Mouse (Mus musculus) hematopoietic stem cell, adult 5-6 weeks (primary cell): ENCODE results near the gene Epor. TPM values are rescaled to one million over a fixed set of nuclear protein-coding genes. Genes with fewer than 3 reads are reported as not detected.

Source experiments
- ATAC-seq, 2 experiments: fragments of 125-278 bp in 1 of 2; replicated peaks in 1 of 2; 2 replicates each; pipeline ENCODE4 v1.8.0; 2016 to 2017; ENCODE audit warnings: inconsistent platforms in 2 of 2, mild to moderate bottlenecking in 2 of 2, moderate number of reproducible peaks in 2 of 2, low read depth in 1 of 2, moderate TSS enrichment in 1 of 2; ENCODE audit not compliant: low FRiP score in 2 of 2, poor library complexity in 2 of 2, severe bottlenecking in 2 of 2, insufficient read depth in 1 of 2, low TSS enrichment in 1 of 2
- total RNA-seq: library from RNA; stranded (forward); fragments of 172-1452, 232-1000 nt; gene quantifications from 2 replicates; pipeline ENCODE4 v1.2.3, GENCODE M21; 2017

Gene Epor
- total RNA-seq, 1 experiment from 2014 or later = 9.2 TPM

- no peak for ATAC-seq
These were observed 14.5 kb downstream of the Epor start for GRCm38 (mm10) chr9:21948790-21949189.

GRCm38 (mm10) chr9:21948146-21948545, 15.2 kb downstream of the Epor start:
- no peak for ATAC-seq

GRCm38 (mm10) chr9:21947540-21948130, 15.7 kb downstream of the Epor start:
- ATAC-seq = peak in 1 of 2 experiments; percentile 55; a peak in 1 of 4 replicates

- ATAC-seq = no peak
These were observed 19.0 kb downstream of the Epor start for GRCm38 (mm10) chr9:21944267-21944666.

GRCm38 (mm10) chr9:21943638-21944037, 19.7 kb downstream of the Epor start:
- ATAC-seq = no peak

GRCm38 (mm10) chr9:21943046-21943445, 20.3 kb downstream of the Epor start:
- no peak for ATAC-seq

- ATAC-seq = no peak
These were observed 25.0 kb downstream of the Epor start for GRCm38 (mm10) chr9:21938234-21938855.

- ATAC-seq = no peak
These were observed 25.6 kb downstream of the Epor start for GRCm38 (mm10) chr9:21937711-21938175.

GRCm38 (mm10) chr9:21936692-21937570, 26.4 kb downstream of the Epor start, which contains the start of gene Plppr2:
Gene Plppr2, plus strand, starts transcription at chr9:21937033.
- ATAC-seq = peak; percentile 84 to 97

GRCm38 (mm10) chr9:21935466-21936131, 27.7 kb downstream of the Epor start:
- no peak for ATAC-seq

GRCm38 (mm10) chr9:21934021-21934420, 29.3 kb downstream of the Epor start:
- ATAC-seq = no peak

GRCm38 (mm10) chr9:21932445-21933137, 30.7 kb downstream of the Epor start:
- ATAC-seq = no peak

- no peak for ATAC-seq
These were observed 31.3 kb downstream of the Epor start for GRCm38 (mm10) chr9:21932006-21932405.

- no peak for ATAC-seq
These were observed 34.1 kb downstream of the Epor start for GRCm38 (mm10) chr9:21929208-21929607.

- peak; percentile 68 to 75 for ATAC-seq
These were observed 36.0 kb downstream of the Epor start, which contains the start of the genes Ccdc159 and Tmem205 for GRCm38 (mm10) chr9:21927208-21927753. Gene Ccdc159, plus strand, starts transcription at chr9:21927471. Gene Tmem205, minus strand, starts transcription at chr9:21927556.

- no peak for ATAC-seq
These were observed 36.5 kb downstream of the Epor start for GRCm38 (mm10) chr9:21926784-21927183.

GRCm38 (mm10) chr9:21926155-21926554, 37.2 kb downstream of the Epor start:
- ATAC-seq = no peak
